Mouse (Mus musculus) c-Kit-negative CD71-positive TER-119-positive erythroid progenitor cells, embryonic 14.5 days (primary cell): ENCODE measurements around the gene Eme1.

Source experiments
- DNase-seq: peaks from one replicate; pipeline ENCODE4 v3.0.0-alpha.2; 2013; ENCODE audit warnings: low read depth, low spot score

Gene Eme1

DNA sequence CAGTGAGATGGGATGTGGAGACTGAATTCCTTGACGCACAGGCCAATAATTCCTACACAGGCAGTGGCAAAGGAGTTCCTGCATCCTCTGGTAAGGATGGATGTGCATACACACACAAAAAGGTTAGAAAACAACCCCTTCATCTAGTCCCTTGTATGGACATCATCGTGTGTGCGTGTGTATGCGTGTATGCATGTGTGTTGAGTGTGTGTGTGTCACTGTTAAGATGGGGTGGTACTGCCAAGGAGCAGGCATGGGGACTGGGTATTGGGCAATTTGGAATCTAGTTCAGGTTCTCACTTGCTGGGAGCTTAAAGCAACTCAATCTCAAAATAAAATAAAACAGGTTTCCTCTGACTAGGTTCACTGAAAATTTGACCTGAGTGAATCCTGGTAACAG is 7.3 kb downstream of the Eme1 start:
- DNase-seq: no peak

DNA sequence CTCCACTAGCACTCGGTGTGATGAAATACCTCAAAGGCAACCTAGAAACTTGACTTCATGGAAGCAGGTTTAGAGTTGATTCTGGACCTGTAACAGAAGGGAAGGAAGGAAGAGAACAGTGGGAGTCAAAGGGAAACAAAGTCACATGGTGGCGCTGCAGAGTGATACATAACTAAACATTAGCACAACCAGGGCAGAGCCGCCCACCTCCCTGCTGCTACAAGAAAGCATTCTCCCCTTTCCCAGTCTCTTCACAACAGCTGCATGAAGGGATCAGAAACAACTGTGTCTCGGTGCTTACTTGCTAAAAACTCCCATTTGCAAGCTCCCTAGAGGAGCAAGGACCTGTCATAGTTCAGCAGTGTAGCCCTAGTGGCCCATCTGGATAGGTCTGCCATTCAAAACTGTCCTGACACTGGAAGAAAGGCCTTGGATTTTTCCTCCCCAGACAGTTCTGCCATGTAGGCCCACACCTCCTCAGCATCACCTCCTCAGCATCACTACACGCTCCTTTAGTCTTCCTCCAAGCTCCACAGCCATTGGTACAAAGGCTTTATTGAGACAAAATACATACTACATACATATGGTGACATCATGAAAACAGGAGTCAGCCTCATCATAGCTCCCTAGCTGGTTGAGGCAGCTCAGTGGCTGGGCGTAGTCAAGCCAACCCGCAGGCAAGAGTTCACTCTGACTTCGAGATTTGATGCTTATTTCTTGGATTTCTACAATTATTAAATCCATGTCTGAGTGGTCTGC is 9.1 kb downstream of the Eme1 start:
- DNase-seq: no peak

DNA sequence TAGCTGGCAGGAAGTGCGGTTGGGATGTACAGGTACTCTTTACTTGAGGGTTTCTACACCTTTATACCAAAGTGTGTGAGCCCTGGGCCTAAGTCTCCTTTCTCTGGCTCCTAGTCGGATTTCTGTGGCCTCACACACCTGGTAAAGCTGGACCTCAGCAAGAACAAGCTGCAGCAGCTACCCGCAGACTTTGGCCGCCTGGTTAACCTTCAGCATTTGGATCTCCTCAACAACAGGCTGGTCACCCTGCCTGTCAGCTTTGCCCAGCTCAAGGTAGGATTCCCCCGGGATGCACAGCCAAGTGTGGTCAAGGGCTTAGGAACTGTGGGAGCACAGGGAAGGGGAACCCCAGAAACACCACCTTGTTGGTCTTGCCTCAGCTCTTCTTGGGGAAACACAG is 19.3 kb downstream of the Eme1 start:
- no peak for DNase-seq

DNA sequence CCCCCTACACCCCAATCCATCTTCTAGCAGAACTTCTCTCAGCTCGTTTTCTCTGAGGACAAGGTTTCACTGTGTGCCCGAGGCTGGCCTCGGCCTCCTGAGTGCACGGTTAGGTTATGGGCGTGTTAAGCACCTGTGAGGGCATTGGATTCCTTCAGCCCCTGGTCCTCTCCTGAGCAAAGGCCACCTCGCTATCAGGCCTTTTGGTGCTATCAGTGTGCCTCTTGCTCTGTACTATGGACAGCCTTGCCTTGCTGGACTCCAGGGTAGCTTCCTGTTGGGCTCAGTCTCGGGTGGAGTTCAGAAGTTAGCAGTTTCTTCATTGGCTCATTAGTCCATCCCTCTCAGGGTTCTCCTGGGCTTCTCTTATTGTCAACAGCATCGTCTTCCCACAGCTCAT is 20.8 kb downstream of the Eme1 start:
- no peak for DNase-seq

DNA sequence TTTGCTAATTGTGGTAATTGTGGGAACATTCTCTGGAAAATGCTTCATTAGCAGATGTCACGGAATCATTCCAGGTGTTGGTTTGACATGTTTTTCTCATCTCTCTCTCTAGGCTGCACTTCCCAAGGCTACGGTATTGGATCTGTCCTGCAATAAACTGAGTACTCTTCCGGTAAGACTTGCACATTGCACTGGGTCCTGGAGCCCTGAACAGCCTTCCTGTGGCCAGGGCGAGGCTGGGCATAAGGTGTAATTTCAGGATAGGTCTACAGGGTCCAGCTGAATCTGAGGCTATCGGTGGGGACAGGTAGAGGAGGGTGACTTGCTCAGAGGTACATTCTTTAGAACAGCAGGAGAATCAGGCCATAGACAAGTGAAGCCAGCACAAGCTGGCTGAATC is 21.8 kb downstream of the Eme1 start:
- DNase-seq: no peak

DNA sequence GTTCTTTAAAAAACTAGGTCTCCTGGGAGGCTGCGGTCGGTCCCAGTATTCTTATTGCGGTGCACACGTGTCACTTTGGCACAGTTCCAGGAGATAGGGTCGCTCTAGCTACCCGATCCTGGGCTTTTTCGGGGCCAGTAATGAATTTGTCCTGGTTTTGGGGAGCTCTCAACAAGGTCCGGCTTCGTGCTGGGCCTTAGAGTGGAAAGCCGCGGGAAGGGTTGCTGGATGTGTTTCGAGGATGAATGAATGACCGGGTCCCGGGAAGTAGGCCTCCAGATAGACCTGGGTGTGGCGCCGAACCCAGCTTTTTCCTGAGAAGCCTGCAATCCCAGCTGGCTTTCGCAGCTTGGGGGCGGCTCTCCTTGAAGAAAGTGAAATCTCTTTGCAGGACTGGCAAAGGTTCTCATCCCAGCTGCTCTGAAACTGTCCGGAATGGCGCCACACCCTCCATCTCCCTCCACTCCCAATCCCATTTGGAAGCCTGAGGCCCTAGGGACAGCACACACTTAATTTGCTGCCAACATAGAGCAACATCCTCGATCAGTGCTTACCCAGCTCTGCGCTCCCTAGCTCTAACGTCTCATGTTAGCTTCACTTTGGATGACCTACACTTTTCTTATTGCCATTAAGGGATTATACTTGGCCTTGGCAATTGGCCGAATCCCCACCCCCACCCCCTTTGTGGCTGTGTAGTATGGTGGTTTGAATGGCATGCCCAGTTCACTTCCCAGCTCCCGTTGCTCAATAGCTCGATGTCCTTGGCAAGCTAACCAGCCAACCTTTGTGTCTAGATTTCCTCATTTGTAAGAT is 23.4 kb downstream of the Eme1 start:
- peak; percentile 36 for DNase-seq

DNA sequence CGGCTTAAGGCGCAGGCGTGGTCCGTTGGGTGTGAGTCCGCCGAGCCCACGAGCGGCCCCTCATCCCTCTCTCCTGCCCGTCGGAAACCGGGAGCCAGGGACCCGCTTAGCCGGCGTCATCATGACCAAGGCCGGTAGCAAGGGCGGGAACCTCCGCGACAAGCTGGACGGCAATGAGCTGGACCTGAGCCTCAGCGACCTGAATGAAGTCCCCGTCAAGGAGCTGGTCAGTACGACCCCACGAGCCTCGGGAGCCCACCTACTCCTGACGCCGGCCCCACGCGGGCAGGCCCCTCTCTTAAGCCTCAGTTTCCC is 23.9 kb downstream of the Eme1 start:
- DNase-seq: peak; percentile 35

DNA sequence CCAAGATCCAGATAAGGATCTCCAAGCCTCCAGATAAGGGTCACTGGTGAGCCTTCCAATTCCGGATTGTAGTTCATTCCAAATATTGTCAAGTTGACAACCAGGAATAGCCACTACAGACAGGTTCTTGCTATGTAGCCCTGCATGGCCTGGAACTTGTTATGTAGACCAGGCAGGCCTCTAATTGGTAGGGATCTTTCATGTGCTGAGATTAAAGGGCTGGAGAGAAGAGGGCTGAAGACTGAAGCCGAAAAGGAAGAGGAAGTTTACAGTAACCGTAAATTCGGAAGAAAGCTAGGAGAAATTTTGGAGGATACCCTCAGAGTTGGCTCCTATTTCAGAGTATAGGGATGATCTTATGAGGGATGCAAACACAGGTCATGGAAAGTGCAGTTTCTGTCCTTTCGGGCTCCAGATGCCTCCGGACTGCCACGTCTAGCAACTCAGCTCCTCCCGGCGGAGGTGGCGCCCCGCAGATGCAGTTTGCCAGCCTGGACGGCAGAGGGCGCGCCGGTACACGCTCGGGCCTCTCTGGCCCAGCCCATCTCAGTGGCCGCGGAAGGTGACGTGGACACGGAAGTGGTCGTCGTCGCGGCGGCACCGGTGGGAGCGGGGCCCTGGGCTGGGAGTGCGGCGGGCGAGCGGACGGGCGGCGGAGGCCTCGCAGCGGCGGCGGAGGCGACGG is 24.4 kb downstream of the Eme1 start, which contains the start of gene Lrrc59:
Gene Lrrc59 (plus strand): TSS at position 569 of the 685 bp plus-strand sequence.
- peak; percentile 78 for DNase-seq

DNA sequence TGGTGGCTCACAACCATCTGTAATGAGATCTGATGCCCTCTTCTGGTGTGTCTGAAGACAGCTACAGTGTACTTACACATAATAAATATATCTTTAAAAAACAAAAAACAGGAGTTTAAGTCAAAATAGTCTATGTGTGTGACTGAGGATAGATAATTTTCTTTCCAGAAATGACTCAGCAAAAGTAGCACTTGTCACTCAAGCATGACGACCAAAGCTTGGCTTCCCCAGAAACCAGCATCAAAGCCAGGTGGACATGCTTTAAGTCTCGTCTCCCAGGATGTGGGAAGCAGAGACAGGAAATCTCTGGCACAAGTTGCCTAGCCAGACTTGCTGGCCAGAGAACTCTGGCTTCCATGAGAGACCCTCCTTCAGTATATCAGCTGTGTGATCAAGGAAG is 31.6 kb downstream of the Eme1 start:
- DNase-seq: no peak

DNA sequence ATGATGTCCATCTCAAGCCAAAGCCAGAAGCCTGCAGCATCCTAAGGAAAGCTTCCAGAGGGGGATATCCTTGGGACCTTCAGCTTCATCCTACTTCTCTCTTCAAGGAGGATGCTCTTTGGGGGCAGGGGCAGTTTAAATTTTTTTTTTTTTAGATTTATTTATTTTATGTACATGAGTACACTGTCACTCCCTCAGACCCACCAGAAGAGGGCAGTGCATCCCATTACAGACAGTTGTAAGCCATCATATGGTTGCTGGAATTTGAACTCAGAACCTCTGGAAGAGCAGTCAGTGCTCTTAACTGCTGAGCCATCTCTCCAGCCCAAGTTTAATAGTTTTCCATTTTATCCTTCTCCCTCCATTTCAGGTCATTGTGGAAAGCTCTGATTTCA is 32.3 kb downstream of the Eme1 start:
- DNase-seq: no peak

DNA sequence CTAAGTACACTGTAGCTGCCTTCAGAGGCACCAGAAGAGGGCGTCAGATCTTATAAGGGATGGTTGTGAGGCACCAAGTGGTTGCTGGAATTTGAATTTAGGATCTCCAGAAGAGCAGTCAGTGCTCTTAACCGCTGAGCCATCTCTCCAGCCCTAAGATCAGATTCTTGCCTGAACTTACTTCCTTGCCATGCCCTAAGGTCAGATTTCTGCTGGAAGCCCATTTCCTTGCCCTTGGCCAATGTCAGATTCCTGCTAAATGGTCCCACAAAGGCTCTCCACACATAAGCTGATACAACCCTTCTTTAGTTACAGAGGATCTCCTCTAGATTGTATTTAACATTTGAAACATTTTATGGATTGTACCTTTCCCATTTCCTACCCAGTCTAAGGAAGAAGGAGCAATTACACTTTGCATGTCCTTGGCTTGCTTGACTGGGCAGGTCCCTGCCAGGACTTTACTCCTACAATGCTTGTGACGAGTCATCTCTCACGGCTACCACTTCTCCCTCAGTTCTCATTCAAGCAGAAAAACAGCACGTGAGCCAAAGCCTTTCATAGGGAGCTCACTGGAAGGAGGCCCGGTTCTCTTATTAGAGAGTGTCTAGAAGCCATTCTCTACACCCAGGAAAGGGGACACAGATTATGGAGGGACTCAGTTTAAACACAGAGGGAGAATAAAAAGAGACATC is 32.9 kb downstream of the Eme1 start:
- DNase-seq: no peak

DNA sequence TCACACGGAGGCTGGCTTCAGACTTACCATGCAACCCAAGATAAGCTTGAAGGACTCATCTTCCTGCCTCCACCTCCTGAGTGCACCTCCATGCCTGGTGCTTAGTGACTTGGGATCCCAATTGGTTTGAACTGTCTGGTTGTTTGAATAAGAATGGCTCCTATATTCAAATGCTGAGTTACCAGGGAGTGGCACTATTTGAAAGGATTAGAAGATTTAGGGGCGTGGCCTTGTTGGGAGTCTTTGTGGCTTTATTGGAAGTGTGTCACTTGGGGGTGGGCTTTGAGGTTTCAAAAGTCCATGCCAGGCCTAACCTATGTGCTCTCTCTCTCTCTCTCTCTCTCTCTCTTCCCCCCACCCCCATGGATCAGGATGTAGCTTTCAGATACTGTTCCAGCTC is 36.1 kb downstream of the Eme1 start:
- no peak for DNase-seq

DNA sequence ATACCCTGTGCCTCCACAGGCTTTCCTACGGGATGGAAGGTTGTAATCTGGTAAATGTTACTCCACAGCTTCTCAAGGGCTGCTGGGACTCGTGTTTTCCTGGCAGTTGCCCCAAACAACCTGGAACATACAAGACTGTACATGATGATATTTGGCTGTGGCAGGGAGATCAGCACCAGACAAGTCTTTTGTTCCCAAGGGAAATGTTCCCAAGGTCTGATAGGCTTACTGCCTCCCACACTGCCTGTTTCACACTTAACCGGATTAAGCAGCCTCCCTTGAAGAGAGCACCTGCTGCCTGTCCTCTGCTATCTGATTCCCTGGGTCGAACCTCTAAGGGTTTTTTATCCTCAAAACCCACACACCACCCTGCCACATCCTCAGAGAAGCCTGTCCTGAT is 38.3 kb downstream of the Eme1 start:
- no peak for DNase-seq

DNA sequence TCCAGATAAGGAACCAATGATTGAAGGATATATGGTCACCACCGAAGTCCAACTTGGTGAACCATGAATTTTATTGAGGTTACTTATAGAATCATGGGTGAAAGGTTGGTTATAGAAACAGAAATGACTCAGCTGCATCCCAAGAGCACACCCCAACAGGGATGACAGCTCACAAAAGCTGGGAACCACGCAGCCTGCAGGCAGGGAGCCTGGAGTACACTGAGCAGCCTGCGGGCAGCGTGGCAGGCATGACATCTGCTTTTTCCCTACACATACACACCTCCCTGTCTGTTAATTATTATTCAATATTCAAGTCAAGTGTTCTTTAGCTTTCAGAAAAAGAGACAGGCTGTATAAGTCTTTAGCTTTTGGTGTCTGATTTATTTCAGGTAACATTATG is 39.2 kb downstream of the Eme1 start:
- DNase-seq: no peak

DNA sequence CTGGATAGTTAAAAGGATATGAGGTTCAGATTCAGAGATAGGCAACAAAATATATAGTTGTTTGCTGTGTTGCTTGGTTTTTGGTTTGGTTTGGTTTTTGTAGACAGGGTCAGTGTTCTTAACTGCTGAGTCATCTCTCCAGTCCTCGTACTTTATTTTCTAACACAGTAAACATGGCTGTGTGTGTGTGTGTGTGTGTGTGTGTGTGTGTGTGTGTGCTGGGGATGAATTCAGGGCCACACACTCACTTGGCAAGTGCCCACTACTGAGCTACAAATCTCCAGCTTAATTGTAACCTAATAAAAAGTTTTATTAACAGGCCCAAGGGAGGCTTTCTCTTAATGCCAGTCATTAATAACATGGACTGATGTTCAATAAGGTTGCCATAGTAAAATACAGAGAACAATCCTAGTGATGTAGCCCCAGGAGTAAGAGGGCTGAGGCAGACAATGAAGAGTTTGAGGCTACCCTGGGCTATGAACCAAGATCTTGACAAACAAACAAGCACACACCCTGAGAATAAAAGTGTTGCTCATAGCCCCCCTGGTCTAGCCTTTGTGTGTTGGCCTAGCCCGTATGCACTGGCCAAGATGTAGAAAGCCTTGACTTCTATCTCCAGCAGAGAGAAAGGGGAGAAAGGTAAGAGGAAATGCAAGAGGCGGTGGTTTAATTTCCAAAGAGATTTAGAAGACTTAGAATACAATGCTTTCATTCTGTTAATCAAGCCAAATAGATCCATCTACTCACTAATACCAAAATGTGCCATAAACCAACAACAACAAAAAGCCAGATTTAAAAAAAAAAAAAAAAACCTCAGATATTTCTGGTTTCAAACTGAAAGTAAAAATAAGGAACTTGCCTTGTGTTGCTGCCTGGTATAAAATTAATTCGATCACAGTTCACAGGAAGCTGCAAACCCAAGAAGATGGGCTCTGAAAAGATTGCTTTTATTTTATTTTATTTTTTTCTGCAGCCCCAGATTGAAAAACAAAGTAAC is 42.7 kb downstream of the Eme1 start:
- no peak for DNase-seq

DNA sequence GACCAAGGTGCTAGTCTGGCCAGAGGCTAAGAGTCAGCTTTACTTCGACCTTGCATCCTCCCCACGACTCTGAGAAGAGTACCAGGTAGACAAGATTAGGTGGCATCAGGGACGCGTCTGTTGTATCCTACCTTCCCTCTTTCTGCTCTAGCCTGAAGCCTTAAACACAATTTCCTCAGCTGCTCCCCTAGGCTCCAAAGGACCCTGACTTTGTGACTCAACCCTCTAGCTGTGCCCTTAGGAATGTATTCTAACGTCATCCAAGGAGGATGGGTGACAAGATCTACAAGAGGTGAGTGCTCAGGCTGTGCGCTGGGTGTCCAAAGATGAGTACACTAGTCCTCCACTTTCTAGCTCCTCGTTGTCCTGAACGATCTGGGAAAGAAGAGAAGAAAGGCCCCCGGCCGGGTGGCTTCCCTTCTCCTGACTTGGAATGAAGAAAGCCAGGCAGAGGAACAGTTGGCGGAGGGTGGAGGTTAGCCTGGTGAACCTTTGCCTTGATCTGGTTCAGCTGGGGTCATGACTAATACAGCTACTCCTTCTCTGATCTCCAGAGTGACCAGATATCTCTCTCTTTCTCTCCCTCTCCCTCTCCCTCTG is 51.3 kb downstream of the Eme1 start:
- no peak for DNase-seq

DNA sequence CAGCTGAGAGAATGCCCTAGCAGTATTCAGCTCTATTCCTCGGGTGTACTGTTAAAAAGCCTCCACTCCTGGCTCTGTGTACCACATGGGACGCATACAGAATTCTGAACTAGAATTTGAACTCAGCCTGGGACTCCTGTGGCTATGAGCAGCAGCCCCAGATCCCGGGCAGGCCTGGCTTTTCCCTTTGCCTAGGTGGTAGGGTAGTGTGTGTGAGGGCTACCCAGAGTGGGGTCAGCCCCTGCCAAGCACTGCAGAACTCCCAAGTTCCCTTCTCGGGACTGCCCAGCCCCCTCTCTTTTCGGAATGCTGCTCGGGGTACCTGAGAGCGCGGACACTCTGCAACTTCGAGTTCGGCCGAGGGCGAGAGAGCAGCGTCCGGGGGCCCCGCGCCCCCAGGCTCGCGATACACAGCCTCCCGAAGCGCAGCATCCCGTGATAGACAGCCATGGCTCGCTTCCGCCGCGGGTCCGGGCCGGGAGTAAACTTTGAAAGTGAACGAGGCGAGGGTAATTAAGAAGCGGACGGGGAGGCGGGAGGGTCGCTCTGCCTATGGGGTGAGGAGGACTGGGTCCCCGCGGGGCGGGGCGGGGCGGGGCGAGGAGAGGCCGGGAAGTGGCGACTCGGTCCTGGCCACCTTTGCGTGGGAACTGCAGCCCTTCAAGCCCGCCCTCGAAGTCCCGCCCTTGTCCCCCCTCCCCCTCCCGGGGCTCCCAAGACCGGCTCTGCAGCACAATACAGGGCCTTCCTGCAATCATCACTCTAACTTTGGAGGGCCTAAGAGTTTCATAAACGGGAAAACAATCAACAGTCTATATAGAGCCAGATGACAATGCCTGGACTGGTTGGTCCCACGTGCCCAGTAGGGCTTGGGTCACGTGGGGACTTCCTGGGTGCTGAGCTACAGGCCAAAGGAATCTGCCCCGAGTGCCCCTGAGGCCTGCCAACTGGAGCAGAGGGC is 52.2 kb downstream of the Eme1 start, which contains the start of gene Acsf2:
Gene Acsf2 (minus strand): TSS at position 551 of the 961 bp plus-strand sequence.
- no peak for DNase-seq

DNA sequence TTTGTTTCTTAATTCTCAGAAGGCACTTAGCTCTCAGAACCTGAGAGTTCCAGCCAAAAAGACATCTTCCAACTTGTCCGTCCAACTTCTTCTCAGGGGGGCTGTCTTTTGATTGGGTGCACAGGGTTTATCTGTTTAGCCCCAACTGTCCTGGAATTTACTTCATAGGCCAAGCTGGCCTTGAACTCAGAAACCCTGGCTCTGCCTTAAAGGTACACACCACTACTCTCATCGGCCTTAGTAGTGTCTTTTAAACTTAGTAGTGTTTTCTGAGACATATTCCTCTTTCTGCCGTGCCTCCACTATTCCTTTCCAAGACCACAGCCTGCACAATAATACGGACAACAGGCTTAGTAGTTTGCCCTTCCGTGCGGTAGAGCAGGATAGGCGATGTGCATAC is 53.3 kb downstream of the Eme1 start:
- no peak for DNase-seq

DNA sequence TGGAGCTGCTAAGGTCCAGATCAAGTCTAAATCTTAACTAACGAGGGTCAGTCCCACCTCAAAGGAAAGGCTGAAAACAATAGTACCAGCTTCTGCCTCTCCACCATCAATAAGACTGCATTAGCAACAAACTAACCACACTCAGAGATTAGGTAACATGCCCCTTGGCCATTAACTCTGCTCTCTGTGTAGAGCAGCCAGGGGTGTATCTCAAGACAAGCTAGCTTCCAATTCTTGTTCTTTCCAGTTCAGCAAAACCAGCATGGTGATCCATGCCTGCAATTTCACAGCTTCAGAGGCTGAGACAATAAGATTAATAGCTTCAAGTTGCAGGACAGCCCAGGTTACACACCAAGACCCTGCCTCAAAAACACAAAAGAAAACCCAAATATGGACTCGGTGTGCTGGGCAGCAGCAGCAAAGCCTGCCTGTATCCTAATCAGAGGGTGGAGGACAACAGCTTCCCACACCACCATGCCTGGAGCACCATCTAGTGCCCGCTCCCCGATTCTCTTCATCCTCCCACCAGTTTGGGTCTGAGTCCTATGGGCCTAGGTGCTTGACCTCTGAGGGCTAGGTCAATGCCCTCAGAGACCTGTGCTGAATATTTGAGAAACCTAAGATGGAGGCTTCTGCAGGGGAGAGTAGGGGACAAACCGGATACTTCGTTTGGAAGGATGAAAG is 55.2 kb downstream of the Eme1 start:
- DNase-seq: no peak
